Mouse (Mus musculus) midbrain, embryonic 13.5 days (tissue): ENCODE data around the gene Ntn4. TPM values are rescaled to one million over a fixed set of nuclear protein-coding genes. Genes with fewer than 3 reads are reported as not detected.

Experiments used
- ATAC-seq: fragments of 200-750 bp; cut with Nextera tagmentation; 2 replicates; pipeline ENCODE4 v1.8.0; 2017; ENCODE audit warnings: mild to moderate bottlenecking, moderate TSS enrichment, moderate library complexity
- H3K27ac ChIP-seq: fragments of 300-500 bp; sonication (generic); 2 replicates; pipeline ENCODE4 v1.5.1; 2015; ENCODE audit warnings: inconsistent platforms, mild to moderate bottlenecking, moderate library complexity
- H3K27me3 ChIP-seq: fragments of 300-500 bp; sonication (generic); 2 replicates; pipeline ENCODE4 v1.6.1; 2015; ENCODE audit warnings: mild to moderate bottlenecking, inconsistent platforms
- H3K36me3 ChIP-seq: fragments of 300-500 bp; sonication (generic); 2 replicates; pipeline ENCODE4 v1.6.1; 2015; ENCODE audit warnings: mild to moderate bottlenecking, inconsistent platforms
- H3K4me1 ChIP-seq: fragments of 300-500 bp; sonication (generic); replicated peaks from 2 replicates; pipeline ENCODE4 v1.6.1; 2015; ENCODE audit warnings: inconsistent platforms
- H3K4me2 ChIP-seq: fragments of 300-500 bp; sonication (generic); replicated peaks from 2 replicates; pipeline ENCODE4 v1.6.1; 2015; ENCODE audit warnings: moderate library complexity, mild to moderate bottlenecking, inconsistent platforms
- H3K4me3 ChIP-seq: fragments of 300-500 bp; sonication (generic); replicated peaks from 2 replicates; pipeline ENCODE4 v1.5.1; 2015; ENCODE audit warnings: mild to moderate bottlenecking, inconsistent platforms
- H3K9ac ChIP-seq: fragments of 300-500 bp; sonication (generic); replicated peaks from 2 replicates; pipeline ENCODE4 v1.6.1; 2015; ENCODE audit warnings: mild to moderate bottlenecking, inconsistent platforms
- H3K9me3 ChIP-seq: fragments of 300-500 bp; sonication (generic); 2 replicates; pipeline ENCODE4 v1.6.1; 2016; ENCODE audit warnings: mild to moderate bottlenecking, inconsistent platforms
- WGBS: fragments of 180-500 bp; shearing (Covaris S2); methylation state at CpG from one replicate; pipeline ENCODE4 v1.1.7; 2015; 5-methylcytosine and 5-hydroxymethylcytosine counted together
- polyA plus RNA-seq: library from polyadenylated mRNA; unstranded; fragments of >200 nt; fragmentation: Nextera tagmentation; extraction: Ambion mirVana; gene quantifications from 2 replicates; pipeline ENCODE4 v1.2.1, GENCODE M21; 2015

Gene Ntn4
- polyA plus RNA-seq, 1 experiment from 2014 or later: 2.0 TPM

DNA sequence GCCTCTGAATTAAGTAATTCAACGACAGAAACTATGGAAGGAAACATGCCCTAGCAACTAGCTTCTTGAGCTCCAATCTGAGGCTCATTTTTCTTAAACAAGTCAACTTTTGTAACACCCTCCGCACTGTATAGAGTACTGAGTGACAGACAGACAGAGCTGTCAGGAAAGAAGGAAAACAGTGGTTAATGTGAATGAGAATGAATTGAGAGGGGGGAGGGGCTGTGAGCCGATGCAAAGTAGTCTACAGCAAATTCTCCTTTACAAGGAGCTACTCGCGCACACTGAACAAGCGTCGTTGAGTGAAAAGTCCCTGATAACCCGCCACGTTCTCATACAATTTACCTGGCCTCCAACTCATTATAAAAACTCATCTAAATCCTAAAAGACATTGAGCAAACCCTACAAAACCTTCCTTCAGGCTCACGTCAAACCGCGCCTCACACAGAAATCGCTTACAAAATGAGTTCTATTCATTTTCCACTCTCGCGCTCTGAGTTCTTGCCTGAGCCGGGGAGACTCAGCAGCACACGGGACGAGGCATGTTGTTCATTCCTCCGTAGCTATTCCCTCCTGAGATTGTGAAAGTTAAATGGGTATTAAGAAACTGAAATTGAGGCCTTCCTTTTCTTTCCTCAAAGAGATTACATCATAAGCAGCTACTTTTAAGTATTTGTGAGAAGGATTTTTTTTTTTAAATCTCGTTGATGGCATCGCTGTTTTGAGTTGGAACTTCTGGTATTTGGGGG is 54.7 kb downstream of the Ntn4 start:
- Histone ChIP-seq H3K27me3 (no peaks in the 10 kb centered on the region), H3K9ac (no peak overlapping the region), H3K4me3 (no peak overlapping the region), H3K36me3 (no peaks in the 10 kb centered on the region), H3K4me2 (peak overlapping the region; percentile 28; the same call in 1 of the 2 replicates), H3K4me1 (peaks cover 10% of the 10 kb centered on the region), H3K27ac (no peak overlapping the region), H3K9me3 (no peaks in the 10 kb centered on the region)
- ATAC-seq: no peak; the same call in 1 of the 2 replicates
- 40% methylated on average over 21 of the region's 21 CpGs for WGBS

DNA sequence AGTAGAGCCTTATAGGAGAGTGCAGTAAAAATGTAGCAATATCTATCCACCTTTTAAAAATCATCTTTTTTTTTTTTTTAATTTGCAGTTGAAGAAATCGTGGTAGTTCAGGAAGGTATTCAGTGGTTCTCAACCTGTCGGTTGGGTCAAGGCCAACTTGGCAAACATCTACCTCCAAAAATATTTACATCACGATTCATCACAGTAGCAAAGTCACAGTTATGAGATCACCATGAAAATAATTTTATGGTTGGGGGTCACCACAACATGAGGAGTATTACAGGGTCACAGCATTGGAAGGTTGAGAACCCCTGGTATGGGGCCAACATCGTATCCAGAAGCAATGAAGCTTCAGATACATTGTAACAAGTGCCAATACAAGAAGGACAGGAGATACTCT is 55.5 kb downstream of the Ntn4 start:
- no peak overlapping the region for H3K9ac ChIP-seq
- H3K4me1 ChIP-seq: peaks cover 18% of the 10 kb centered on the region
- ATAC-seq: no peak
- no peak overlapping the region for H3K4me2 ChIP-seq
- no peak overlapping the region for H3K27ac ChIP-seq
- 95% methylated on average over 4 of the region's 4 CpGs for WGBS
- H3K27me3 ChIP-seq: no peaks in the 10 kb centered on the region
- no peaks in the 10 kb centered on the region for H3K9me3 ChIP-seq
- H3K4me3 ChIP-seq: no peak overlapping the region
- no peaks in the 10 kb centered on the region for H3K36me3 ChIP-seq

GRCm38 (mm10) chr10:93697866-93698483 is 57.5 kb downstream of the Ntn4 start:
- Histone ChIP-seq H3K9me3 (no peaks in the 10 kb centered on the region), H3K9ac (no peak overlapping the region), H3K4me1 (peaks cover 23% of the 10 kb centered on the region), H3K27me3 (no peaks in the 10 kb centered on the region), H3K4me2 (no peak overlapping the region), H3K36me3 (no peaks in the 10 kb centered on the region), H3K27ac (no peak overlapping the region), H3K4me3 (no peak overlapping the region)
- WGBS: 90% methylated on average over 10 of the region's 10 CpGs
- no peak for ATAC-seq

DNA sequence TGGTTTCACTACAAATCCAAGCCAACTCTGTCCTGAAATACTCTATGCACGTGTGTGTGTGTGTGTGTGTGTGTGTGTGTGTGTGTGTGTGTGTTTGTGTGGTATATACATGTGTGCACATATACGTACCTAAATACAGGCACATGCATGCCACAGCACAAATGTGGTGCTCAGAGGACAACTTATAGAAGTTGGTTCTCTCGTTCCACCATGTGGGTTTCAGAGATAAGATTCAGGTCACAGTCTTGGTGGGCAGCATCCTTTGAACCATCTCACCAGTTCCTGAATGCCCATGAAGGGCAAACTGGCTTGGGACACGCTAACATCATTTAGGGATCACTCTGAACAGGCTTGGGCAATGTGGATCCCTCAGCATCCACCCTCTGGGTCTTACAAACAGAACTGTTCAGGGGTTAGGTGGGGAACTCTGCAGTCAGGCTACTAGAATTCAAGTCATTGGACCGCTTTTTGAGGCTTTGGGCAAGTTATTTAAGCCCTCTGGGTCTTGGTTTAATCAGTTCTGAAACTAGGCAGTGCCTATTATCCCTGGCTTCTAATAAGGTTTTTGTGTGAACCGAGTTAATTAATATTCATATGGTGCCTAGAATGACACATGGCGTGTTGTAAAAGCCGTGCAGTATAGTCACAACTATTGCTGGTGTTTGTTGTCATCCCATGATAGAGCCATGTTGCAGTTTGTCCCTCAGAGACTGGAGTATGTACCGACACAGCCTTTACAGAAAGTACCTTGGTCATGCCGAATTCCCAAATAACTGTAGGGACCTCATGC is 59.4 kb downstream of the Ntn4 start:
- no peak overlapping the region for H3K4me3 ChIP-seq
- ATAC-seq: no peak
- H3K4me2 ChIP-seq: peak overlapping the region; percentile 39
- H3K4me1 ChIP-seq: peaks cover 22% of the 10 kb centered on the region
- H3K27ac ChIP-seq: no peak overlapping the region
- no peaks in the 10 kb centered on the region for H3K36me3 ChIP-seq
- H3K9ac ChIP-seq: no peak overlapping the region
- no peaks in the 10 kb centered on the region for H3K9me3 ChIP-seq
- no peaks in the 10 kb centered on the region for H3K27me3 ChIP-seq
- WGBS: 70% methylated on average over 10 of the region's 10 CpGs

DNA sequence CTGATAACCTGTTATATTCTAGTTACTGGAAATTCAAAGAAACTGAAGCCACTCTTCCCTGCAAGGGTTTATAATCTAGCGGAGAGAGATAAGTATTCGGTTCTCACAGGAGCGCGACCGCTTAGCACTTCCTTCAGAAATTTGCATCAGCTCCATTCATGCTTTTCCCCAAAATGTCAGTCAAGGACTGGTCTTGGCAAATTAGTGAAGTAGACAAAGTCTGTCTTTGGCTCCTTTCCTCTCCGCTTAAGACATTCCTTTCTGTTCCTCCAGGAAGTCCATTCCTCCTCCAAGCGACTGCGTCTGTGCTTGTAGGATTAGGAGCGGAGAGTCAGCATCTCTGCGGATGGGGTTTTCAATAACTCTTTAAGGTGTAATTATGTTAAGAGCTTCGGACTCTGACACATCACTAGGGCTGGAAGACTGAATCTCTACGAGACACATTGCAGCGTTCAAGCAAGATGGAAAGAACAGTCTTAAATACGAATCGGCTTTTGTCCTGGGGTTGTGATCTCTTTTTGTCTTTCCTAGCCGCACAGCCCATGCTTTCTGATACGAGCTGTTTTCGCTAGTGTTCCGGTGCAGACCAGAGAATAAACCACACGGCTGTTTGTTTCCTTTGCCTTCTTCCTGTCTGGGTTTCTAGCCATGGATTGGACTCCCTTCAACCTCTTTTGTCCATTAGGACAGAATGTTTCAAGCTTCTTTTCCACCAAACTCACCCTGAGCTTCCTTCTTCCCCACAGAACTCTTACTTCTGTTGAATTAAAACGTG is 60.3 kb downstream of the Ntn4 start:
- 50% methylated on average over 21 of the region's 21 CpGs for WGBS
- no peak overlapping the region for H3K9ac ChIP-seq
- H3K9me3 ChIP-seq: no peaks in the 10 kb centered on the region
- no peak for ATAC-seq
- no peaks in the 10 kb centered on the region for H3K36me3 ChIP-seq
- no peak overlapping the region for H3K4me3 ChIP-seq
- no peaks in the 10 kb centered on the region for H3K27me3 ChIP-seq
- H3K4me1 ChIP-seq: peaks cover 19% of the 10 kb centered on the region
- H3K4me2 ChIP-seq: peak overlapping the region; percentile 39
- H3K27ac ChIP-seq: no peak overlapping the region

DNA sequence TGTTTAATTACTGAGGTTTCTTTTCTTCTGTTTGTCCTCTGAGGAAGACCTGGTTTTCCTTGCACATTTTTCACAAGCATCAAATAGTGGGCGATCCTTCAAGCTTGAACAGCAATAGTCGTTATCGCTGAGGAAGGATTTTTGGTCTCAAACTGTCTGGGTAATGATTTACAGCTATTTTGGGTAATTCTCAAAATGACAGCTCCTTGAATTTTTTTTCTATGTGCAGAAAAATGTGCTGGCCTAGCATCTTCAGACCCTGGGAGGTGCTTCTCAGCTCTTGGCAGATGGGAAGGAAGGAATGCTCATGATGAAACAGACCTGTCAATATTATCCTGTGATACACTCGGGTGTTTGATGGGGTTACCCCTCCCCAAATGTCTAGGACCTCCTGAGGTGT is 63.5 kb downstream of the Ntn4 start:
- 92% methylated on average over 4 of the region's 4 CpGs for WGBS
- peaks cover 19% of the 10 kb centered on the region for H3K4me1 ChIP-seq
- H3K36me3 ChIP-seq: peaks cover 10% of the 10 kb centered on the region
- H3K27me3 ChIP-seq: no peaks in the 10 kb centered on the region
- no peak overlapping the region for H3K9ac ChIP-seq
- no peaks in the 10 kb centered on the region for H3K9me3 ChIP-seq
- H3K4me3 ChIP-seq: no peak overlapping the region
- no peak overlapping the region for H3K4me2 ChIP-seq
- no peak for ATAC-seq
- no peak overlapping the region for H3K27ac ChIP-seq

DNA sequence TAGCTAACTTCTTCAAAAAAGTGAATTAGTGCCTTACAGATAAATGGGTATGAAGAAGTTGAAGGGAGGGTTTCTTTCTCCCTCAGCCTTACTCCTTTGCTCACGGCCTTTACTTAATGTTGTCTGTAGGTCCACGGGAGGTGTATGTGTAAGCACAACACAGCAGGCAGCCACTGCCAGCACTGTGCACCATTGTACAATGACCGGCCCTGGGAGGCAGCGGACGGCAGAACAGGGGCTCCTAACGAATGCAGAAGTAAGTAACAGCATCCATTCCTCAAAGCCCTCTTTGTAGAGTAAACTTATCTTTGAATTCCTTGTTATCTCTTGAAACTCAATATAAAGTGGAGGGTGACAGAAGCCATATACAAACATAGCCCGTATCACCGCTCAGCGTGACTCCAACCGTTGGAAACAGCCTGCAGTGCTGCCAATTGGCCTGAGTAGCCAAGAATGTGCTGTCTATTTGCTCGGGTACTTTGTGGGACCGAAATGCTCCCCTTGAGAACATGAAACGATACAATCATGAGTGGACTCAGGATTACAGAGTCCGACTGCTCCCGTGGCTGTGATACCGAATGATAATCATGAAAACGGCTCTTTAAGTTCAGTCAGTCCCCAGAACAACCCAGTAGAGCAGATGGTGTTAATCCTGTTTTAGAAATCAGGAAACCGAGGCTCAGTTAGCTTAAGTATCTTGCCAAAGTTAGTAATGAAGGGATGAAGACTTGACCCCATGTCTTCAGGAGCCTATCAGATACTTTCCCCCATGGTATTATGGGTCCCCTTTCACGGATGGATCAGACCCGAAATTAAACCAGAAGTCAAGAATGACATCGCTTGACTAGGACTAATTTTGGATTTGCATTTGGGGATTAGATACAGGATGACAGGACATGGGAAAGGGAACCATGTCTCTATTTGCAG is 66.9 kb downstream of the Ntn4 start:
- Histone ChIP-seq H3K27me3 (no peaks in the 10 kb centered on the region), H3K4me1 (no peaks in the 10 kb centered on the region), H3K4me3 (no peak overlapping the region), H3K9ac (no peak overlapping the region), H3K27ac (no peak overlapping the region), H3K36me3 (peaks cover 38% of the 10 kb centered on the region), H3K9me3 (no peaks in the 10 kb centered on the region), H3K4me2 (no peak overlapping the region)
- no peak for ATAC-seq
- 60% methylated on average over 21 of the region's 21 CpGs for WGBS

GRCm38 (mm10) chr10:93708076-93708473 is 67.6 kb downstream of the Ntn4 start:
- Histone ChIP-seq H3K4me2 (no peak overlapping the region), H3K9me3 (no peaks in the 10 kb centered on the region), H3K27me3 (no peaks in the 10 kb centered on the region), H3K4me3 (no peak overlapping the region), H3K4me1 (no peaks in the 10 kb centered on the region), H3K27ac (no peak overlapping the region), H3K36me3 (peaks cover 45% of the 10 kb centered on the region), H3K9ac (no peak overlapping the region)
- ATAC-seq: no peak
- 89% methylated on average over 6 of the region's 6 CpGs for WGBS

DNA sequence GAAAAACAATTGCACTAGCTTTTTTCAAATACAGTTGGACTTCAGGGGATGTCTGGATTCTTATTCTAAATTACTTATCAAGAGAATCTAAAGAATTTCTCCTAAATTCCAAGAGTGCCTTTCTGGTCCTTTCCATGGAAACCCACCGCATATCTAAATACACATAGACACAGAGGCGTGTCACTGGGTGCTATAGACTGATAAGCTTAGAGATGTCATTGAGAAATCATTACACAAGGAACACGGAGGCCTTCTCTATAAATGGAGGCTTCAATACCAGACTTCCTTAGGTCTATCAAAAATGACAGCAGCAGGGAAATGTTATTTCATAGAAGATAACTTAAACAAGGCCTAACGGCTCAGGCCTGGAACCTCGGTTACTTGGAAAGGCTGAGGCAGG is 68.0 kb downstream of the Ntn4 start:
- no peak overlapping the region for H3K9ac ChIP-seq
- H3K27ac ChIP-seq: no peak overlapping the region
- H3K4me1 ChIP-seq: no peaks in the 10 kb centered on the region
- H3K4me2 ChIP-seq: no peak overlapping the region
- H3K4me3 ChIP-seq: no peak overlapping the region
- H3K36me3 ChIP-seq: peaks cover 45% of the 10 kb centered on the region
- WGBS: 94% methylated on average over 5 of the region's 5 CpGs
- no peak for ATAC-seq
- no peaks in the 10 kb centered on the region for H3K27me3 ChIP-seq
- H3K9me3 ChIP-seq: no peaks in the 10 kb centered on the region

- Histone ChIP-seq H3K4me1 (no peaks in the 10 kb centered on the region), H3K36me3 (peaks cover 51% of the 10 kb centered on the region), H3K27ac (no peak overlapping the region), H3K9me3 (no peaks in the 10 kb centered on the region), H3K9ac (no peak overlapping the region), H3K27me3 (no peaks in the 10 kb centered on the region), H3K4me2 (no peak overlapping the region), H3K4me3 (no peak overlapping the region)
- WGBS: 91% methylated on average over 8 of the region's 8 CpGs
- no peak for ATAC-seq
Measured at GRCm38 (mm10) chr10:93709536-93709935, 69.1 kb downstream of the Ntn4 start.
